Mouse (Mus musculus): ENCODE data around the gene Serpinb8. TPM values are rescaled to one million over a fixed set of nuclear protein-coding genes. Genes with fewer than 3 reads are reported as not detected.

Gene Serpinb8
- total RNA-seq (2014; rRNA removed) (0.33 and 0.52 TPM in 2 replicates), polyA plus RNA-seq (2015; fragmentation: Nextera tagmentation; extraction: Ambion mirVana) (0.33 and 0.44 TPM in 2 replicates)

DNA sequence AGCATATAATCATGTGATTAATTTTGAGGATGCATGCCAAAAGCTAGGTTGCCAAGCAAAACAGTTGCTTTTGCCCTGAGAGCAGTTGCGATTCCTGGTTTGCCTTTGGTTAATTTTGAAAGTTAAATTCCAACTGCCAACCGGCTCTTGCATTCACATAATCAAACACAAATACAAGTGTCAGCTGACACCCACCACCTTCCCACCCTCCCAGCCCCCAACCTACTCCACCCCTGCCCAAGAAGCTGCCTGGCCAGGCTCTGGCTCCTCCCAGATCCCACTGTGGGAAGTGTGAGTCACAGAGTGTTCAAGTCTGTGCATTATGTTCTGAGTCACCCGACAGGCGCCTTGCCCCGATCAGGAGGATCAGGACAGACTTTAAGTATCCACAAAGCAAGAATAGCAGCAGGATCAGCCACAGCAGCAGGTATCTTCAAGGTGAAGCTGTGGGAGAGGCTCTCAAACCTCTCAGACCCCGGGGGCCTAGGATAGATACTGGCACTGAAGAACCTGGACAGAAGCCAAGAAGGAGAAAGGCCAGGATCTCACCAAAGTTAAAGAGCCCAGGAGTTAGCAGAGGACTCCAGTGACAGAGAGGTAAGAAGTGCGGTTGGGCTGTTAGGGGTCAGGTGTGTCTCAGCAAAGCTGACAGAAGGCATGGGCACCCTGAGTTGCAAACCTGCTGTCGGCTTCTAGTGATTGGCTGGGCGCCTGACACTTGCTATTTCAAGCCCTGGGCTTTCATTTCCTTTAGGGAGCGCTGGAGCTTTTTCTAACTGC is at the start of gene Serpinb8:
Gene Serpinb8, plus strand, starts transcription at position 316 of the 780 bp plus-strand sequence.
- Histone ChIP-seq H3K27ac (ENCODE audit: low read depth, low read length) (no peak within 1 kb of the TSS), H3K4me2 (ENCODE audit: low read depth, low read length, poor library complexity, severe bottlenecking) (no peak within 1 kb of the TSS), H3K36me3 (ENCODE audit: insufficient read depth, low read length) (no peaks in the 10 kb centered on the region), H3K4me1 (ENCODE audit: insufficient read depth, low read length) (no peaks in the 10 kb centered on the region), H3K9me3 (ENCODE audit: low read length) (no peaks in the 10 kb centered on the region), H3K27me3 (ENCODE audit: insufficient read depth, low read length) (no peaks in the 10 kb centered on the region), H3K4me3 (ENCODE audit: low read depth, low read length) (no peak within 1 kb of the TSS), H3K9ac (replicated peaks; ENCODE audit: low read length, poor library complexity, severe bottlenecking) (no peak within 1 kb of the TSS)
- no peak for TF ChIP-seq CTCF (IDR thresholded peaks at IDR 0.05)
- DNase-seq (ENCODE audit: low spot score): peak; percentile 33
- WGBS: 68% methylated on average over 10 of the region's 10 CpGs
- ATAC-seq (ENCODE audit: low FRiP score): 0 out of 2 replicates have a peak, but pooled peaks have one; percentile 44

DNA sequence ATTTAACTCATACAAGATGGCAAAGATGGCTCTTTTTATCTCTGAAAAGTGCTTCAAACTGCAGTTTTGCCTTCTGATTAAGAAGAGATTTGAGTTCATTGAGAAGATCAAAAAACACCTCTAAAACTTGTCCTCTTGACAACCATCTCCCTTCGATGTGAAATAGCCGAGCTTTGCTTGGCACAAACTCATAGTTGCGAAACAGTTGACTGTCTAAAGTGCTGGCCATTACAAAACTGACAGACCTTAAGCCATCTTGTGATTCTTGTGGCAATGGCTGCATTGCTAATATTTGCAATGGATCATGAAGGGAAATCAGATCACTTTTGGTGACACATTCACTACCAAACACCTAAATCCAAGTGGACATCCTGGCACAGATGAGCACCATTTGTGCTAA is 30.3 kb upstream of the Serpinb8 start:
- Histone ChIP-seq H3K27ac (ENCODE audit: low read depth, low read length) (no peak overlapping the region), H3K4me3 (ENCODE audit: low read depth, low read length) (no peak overlapping the region), H3K9ac (replicated peaks; ENCODE audit: low read length, poor library complexity, severe bottlenecking) (no peak overlapping the region), H3K27me3 (ENCODE audit: insufficient read depth, low read length) (no peaks in the 10 kb centered on the region), H3K36me3 (ENCODE audit: insufficient read depth, low read length) (no peaks in the 10 kb centered on the region), H3K4me1 (ENCODE audit: insufficient read depth, low read length) (no peaks in the 10 kb centered on the region), H3K9me3 (ENCODE audit: low read length) (no peaks in the 10 kb centered on the region), H3K4me2 (ENCODE audit: low read depth, low read length, poor library complexity, severe bottlenecking) (no peak overlapping the region)
- no peak for ATAC-seq (ENCODE audit: low FRiP score)
- no peak for TF ChIP-seq CTCF (IDR thresholded peaks at IDR 0.05)
- WGBS: 83% methylated on average over 3 of the region's 3 CpGs
- DNase-seq (ENCODE audit: low spot score): no peak

DNA sequence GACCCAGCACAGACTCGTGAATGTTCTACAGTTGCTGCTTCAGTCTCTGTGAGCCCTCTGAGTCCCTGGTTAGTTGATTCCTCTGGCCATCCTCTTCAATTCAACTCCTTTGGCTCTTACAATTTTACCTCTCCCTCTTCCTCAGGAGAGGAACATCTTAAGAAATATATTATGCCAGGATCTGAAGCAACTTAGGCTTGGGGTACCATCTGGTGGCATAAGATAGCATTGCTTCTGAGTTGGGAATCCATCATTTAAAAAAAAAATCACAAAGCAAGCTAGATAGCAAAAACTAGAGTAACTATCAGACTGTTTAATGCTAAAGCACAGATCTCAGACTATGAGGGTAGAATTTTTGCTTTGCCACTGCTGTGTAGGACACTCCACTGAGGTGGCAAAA is 27.7 kb upstream of the Serpinb8 start:
- Histone ChIP-seq H3K4me1 (ENCODE audit: insufficient read depth, low read length) (no peaks in the 10 kb centered on the region), H3K27ac (ENCODE audit: low read depth, low read length) (no peak overlapping the region), H3K4me2 (ENCODE audit: low read depth, low read length, poor library complexity, severe bottlenecking) (no peak overlapping the region), H3K9me3 (ENCODE audit: low read length) (no peaks in the 10 kb centered on the region), H3K36me3 (ENCODE audit: insufficient read depth, low read length) (no peaks in the 10 kb centered on the region), H3K9ac (replicated peaks; ENCODE audit: low read length, poor library complexity, severe bottlenecking) (no peak overlapping the region), H3K4me3 (ENCODE audit: low read depth, low read length) (no peak overlapping the region), H3K27me3 (ENCODE audit: insufficient read depth, low read length) (no peaks in the 10 kb centered on the region)
- 63% methylated on average over 1 of the region's 1 CpGs for WGBS
- DNase-seq (ENCODE audit: low spot score): peak; percentile 30
- TF ChIP-seq CTCF (IDR thresholded peaks at IDR 0.05): peak; percentile 72
- no peak; the same call in 1 of the 2 replicates for ATAC-seq (ENCODE audit: low FRiP score)

DNA sequence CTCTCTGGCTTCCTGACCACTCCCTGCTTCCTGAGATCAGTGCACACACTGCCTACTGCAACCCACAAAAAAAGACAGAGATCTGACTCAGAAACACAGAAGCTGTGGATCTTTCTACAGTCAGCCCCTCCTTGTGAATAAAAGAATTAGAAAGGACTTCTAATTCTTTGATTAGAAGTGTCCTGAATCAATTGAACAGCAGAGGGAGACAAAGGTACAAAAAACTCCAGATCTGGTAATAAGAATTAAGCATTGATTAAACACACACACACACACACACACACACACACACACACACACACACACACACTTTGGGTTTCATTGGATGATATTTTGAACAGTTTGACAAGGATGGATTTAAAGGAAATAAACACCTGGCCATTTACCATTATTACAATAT is 24.2 kb upstream of the Serpinb8 start:
- TF ChIP-seq CTCF (IDR thresholded peaks at IDR 0.05): peak; percentile 60
- Histone ChIP-seq H3K4me3 (ENCODE audit: low read depth, low read length) (no peak overlapping the region), H3K4me1 (ENCODE audit: insufficient read depth, low read length) (no peaks in the 10 kb centered on the region), H3K36me3 (ENCODE audit: insufficient read depth, low read length) (no peaks in the 10 kb centered on the region), H3K9ac (replicated peaks; ENCODE audit: low read length, poor library complexity, severe bottlenecking) (no peak overlapping the region), H3K27me3 (ENCODE audit: insufficient read depth, low read length) (no peaks in the 10 kb centered on the region), H3K9me3 (ENCODE audit: low read length) (no peaks in the 10 kb centered on the region), H3K27ac (ENCODE audit: low read depth, low read length) (no peak overlapping the region), H3K4me2 (ENCODE audit: low read depth, low read length, poor library complexity, severe bottlenecking) (no peak overlapping the region)
- DNase-seq (ENCODE audit: low spot score) (peak; percentile 68), ATAC-seq (ENCODE audit: low FRiP score) (no peak)

DNA sequence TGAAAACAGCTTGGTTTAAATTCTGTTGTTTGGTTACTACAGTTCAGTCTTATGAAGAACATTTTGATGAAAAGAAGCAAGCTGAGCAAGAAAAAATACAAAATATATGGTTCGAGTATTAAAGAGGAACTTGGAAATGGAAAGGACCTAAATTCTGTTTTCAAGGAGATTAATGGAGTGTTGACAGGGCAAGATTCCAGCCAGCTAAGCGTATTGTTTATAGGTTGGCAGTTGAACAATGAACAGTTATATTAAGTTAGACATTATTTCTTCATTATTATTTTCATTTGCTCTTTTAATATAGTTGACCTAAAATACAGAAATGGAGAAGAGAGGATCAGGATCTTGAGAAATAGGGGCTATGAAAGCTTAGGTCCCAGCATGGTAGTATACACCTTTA is 13.7 kb upstream of the Serpinb8 start:
- H3K4me1 ChIP-seq (ENCODE audit: insufficient read depth, low read length): no peaks in the 10 kb centered on the region
- ATAC-seq (ENCODE audit: low FRiP score) (no peak), DNase-seq (ENCODE audit: low spot score) (no peak)
- H3K4me3 ChIP-seq (ENCODE audit: low read depth, low read length): no peak overlapping the region
- no peak overlapping the region for H3K9ac ChIP-seq (replicated peaks; ENCODE audit: low read length, poor library complexity, severe bottlenecking)
- WGBS: 86% methylated on average over 2 of the region's 2 CpGs
- H3K27ac ChIP-seq (ENCODE audit: low read depth, low read length): no peak overlapping the region
- H3K4me2 ChIP-seq (ENCODE audit: low read depth, low read length, poor library complexity, severe bottlenecking): no peak overlapping the region
- TF ChIP-seq CTCF (IDR thresholded peaks at IDR 0.05): no peak
- no peaks in the 10 kb centered on the region for H3K27me3 ChIP-seq (ENCODE audit: insufficient read depth, low read length)
- no peaks in the 10 kb centered on the region for H3K9me3 ChIP-seq (ENCODE audit: low read length)
- H3K36me3 ChIP-seq (ENCODE audit: insufficient read depth, low read length): no peaks in the 10 kb centered on the region

DNA sequence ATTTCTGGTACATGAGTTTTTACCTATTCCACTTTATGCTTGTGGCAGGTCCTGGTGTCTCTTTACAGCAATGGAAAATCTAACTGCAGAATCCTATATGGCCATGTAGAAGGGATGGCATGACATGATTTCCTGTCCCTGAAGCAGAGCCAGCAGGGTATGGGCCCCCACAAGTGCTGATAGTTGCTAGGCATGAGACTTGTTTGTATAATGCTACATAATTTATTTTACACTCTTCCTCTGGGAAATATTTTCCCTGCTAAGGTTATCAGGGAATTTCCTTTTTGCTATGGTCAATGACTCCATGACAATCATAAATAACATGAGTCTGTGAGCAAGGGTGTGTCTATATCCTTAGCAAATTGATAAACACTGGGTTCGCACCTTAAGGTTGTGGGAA is 12.3 kb upstream of the Serpinb8 start:
- no peak for TF ChIP-seq CTCF (IDR thresholded peaks at IDR 0.05)

More for the DNA sequence above, 12.3 kb upstream of the Serpinb8 start:
- Histone ChIP-seq H3K4me2 (ENCODE audit: low read depth, low read length, poor library complexity, severe bottlenecking) (no peak overlapping the region), H3K4me3 (ENCODE audit: low read depth, low read length) (no peak overlapping the region), H3K27ac (ENCODE audit: low read depth, low read length) (no peak overlapping the region), H3K9ac (replicated peaks; ENCODE audit: low read length, poor library complexity, severe bottlenecking) (no peak overlapping the region), H3K27me3 (ENCODE audit: insufficient read depth, low read length) (no peaks in the 10 kb centered on the region), H3K36me3 (ENCODE audit: insufficient read depth, low read length) (no peaks in the 10 kb centered on the region), H3K9me3 (ENCODE audit: low read length) (no peaks in the 10 kb centered on the region), H3K4me1 (ENCODE audit: insufficient read depth, low read length) (no peaks in the 10 kb centered on the region)
- WGBS: 94% methylated on average over 1 of the region's 1 CpGs
- no peak for DNase-seq (ENCODE audit: low spot score)
- no peak for ATAC-seq (ENCODE audit: low FRiP score)
